Mouse (Mus musculus): Measurements from ENCODE around the gene Pcolce2.

DNA sequence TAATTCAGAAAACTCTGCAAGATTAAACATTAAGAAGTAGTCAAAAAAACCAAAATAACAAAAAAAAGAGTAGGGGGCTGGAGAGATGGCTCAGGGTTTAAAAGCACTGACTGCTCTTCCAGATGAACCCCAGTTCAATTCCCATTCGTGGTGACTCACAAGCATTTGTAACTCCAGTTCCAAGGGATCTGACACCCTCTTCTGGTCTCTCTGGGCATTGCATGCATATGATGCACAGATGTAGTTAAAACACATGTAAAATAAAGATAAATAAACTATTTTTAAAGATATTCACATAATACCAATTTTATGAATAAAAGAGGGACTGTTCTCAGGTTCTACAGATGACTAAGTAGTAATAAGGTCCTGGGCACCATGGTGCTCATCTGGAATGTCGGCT, 60.4 kb downstream of the Pcolce2 start:
- TF ChIP-seq GATA1 (IDR thresholded peaks at IDR 0.05; ENCODE audit: low read length): no peak
- TF ChIP-seq TAL1 (IDR thresholded peaks at IDR 0.05; ENCODE audit: low read length): no peak

All from erythroblast, embryonic 14.5 days (primary cell).